Mouse (Mus musculus): ENCODE data around the gene Morc4.

The Morc4 gene

GRCm38 (mm10) chrX:139805918-139806317 lies 65.6 kb downstream of the Morc4 start:
- DNase-seq (ENCODE audit: low read depth) = no peak

- DNase-seq (ENCODE audit: low read depth) = no peak
Observed at GRCm38 (mm10) chrX:139803028-139803427, 68.4 kb downstream of the Morc4 start.

DNA sequence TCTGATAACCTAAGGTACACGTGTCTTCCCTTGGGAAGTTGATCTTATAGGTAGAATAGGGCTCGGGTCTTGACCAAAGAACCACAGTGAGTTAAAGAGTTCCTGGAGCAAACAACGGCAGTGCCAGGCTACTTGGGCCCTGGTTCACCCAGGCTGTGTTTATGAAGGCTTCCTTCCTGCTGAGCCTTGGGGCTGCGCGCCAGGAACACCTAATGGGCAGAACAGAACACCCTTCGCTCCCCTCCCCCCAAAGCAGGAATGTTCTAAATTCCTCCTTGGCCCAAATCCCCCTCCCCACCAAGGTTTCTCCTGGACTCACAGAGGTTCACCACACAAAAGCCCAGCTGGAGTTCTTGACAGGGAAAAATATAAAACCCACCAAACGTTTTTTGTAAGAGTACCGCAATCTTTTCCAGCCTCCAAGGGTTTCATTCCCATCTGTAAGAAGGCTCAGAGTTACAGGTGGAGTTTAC lies 71.0 kb downstream of the Morc4 start, which contains the start of gene Cldn2:
TSS of gene Cldn2 (plus strand) at position 423 of the 473 bp plus-strand sequence.
- DNase-seq (ENCODE audit: low read depth) = no peak

DNA sequence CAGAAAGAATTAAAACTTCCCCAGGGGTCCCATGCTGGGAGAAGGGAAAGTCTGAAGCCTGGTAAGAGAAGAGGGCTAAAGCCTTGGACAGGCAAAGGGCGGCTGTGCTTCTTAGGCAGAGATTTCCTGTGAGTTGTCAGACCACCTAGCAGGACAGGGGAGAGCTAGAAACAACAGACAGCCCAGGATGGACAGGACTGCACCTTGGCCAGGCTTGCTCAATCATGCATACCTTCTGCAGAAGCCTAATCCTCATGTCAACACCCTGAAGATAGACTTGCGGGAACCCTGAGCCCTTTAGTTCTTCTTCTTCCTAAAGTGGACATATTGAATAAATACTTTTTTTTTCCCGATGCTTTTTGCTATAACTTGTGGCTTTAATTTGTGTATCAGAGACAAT lies 71.5 kb downstream of the Morc4 start:
- DNase-seq (ENCODE audit: low read depth) = no peak

DNA sequence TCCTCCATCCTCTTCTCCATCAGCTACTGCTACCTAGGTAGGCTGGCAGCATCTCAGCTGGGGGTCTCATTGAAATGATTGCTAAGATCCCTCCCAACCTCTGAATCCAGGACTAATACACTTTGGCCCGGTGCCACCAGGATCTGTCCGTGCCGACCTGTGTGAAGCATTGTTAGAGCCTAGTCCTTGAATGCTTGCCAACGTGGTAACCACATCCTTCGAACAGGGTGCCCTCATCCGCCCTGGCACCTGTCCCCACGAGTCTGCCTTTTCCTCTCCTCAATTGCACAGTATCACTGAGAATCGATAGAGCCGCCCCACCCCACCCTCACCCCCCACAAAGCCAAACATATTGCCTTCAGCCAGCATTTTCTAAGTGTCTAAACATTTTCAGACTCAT lies 73.6 kb downstream of the Morc4 start:
- DNase-seq (ENCODE audit: low read depth) = peak; percentile 57

DNA sequence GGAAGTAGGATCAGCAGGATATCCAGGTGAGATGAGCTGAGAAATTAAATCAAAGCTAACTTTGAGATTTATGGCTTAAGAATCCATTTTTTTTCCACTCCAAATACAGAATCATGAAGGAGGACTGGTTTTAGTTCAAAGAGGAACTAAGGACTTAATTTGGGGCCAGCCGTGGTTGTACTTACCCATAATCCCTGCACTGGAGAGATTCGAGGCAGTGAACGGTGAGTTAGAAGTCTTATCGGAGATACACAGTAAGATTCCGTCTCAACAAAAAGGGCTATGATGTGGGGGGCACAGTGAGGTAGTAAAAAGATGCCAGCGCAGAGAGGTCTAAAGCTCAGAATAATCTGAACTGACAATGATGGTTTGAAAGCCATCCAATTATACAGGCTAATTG lies 75.4 kb downstream of the Morc4 start:
- no peak for DNase-seq (ENCODE audit: low read depth)

GRCm38 (mm10) chrX:139794072-139794845 lies 77.2 kb downstream of the Morc4 start:
- DNase-seq (ENCODE audit: low read depth) = no peak

- DNase-seq (ENCODE audit: low read depth) = no peak
Observed at GRCm38 (mm10) chrX:139785764-139786163, 85.7 kb downstream of the Morc4 start.

DNA sequence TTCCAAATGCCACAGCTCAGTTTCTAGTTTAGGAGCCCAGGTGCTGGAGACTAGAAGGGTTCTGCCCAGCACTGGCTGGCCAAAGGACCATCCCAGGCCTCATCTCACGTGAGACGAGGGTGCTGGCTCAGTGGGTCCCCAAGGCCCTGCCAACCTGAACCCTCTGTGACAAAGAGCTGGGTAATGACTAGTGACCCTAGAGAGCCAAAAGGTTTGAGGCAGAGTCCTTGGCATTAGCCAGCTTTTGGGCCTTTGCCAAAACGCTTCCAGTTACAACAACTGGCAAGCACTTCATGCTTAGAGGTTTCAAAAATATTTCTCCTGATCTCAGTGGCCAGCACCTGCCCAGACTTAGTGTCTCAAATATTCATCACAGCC lies 88.4 kb downstream of the Morc4 start:
- no peak for DNase-seq (ENCODE audit: low read depth)

DNA sequence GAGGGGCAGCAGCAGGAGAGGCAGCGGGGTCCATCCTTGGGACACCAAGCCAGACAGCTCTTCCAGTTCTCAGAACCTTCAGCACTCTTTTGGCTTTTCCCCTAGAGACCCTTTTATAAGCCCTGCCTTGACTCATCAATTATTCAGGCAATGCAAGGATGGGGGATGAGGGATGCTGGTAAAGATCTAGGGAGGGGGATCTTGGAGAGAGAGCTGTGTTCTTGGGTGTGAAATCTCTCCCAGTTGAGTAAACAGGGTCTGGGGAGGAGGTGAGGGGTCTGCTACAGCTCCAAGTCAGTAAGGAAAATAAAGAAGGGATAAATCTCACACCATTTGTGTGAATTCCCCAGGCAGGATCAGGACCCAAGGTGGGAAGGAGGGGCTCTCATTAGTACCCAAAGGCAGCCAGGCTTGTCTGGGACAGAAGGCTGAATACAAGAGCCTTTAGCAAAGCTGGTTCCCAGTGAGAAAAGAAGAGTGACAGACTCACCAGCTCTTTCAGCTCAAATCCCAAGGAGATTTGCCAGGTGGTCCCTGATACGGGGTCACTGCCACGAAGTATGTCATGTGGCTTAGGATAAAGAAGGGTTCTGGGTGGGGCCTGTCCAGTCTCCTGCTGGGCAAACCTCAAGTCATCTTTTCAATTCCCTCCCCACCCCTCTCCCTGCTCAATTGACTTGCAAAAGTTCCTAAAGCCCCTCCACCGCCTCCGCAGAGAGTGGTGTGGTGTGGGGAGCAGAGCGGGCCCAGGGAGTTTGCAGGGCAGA lies 89.0 kb downstream of the Morc4 start, which contains the start of gene Ripply1:
TSS of gene Ripply1 (minus strand) at position 76 of the 767 bp plus-strand sequence.
- DNase-seq (ENCODE audit: low read depth) = no peak

DNA sequence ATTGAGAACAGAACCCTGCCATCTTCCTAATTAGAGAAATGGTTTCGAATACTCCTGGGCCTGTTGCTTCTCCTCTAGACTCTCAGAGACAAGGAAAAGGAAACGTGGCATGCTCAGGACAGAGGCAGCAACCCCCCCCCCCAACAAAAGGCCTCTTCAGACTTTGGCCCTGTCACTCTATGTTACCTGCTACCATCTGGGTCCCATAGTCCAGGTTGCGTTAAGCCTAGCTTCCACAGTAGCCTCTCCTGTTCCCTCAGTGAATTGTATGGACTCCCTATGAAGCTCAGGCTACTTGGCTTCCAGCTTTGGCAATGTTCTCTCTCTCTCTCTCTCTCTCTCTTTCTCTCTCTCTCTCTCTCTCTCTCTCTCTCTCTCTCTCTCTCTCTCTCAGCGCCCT lies 89.9 kb downstream of the Morc4 start:
- no peak for DNase-seq (ENCODE audit: low read depth)

DNA sequence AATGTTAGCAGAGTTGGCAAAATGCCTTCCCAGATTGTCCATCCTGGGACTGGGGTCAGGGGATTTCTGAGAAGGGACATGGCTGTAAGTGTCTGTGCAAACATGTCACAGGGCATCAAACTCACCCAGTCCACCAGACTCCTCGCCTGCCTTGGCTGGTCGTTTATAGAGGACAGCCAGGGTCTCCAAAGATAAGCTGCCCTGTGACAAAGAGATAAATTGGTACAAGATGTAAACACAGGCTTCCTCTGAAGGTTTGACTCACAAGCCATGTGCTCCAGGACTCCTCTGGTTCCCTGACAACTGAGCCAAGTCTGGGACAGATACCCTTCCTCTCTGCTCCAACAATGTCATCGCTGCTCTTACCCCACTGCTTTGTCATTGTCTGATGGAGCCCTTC lies 90.5 kb downstream of the Morc4 start:
- DNase-seq (ENCODE audit: low read depth) = no peak

DNA sequence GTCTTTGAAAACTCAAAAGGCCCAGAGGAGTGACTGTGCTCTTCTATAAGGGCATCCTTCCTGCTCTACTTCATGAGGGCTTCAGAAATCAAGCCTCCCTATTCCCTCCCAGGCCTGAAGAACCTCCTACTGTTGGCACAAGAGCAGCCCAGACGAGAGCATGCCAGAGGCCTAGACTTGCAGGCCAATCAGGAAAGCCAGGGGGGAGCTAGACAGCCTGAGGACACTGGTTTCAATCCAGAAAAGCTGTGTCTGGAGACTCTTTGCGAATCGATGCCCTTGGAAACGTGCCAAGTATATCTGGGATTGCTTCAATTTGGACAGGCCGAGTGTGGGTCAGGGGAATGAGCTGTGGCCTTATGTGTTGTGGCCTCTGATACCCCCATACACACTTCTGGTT lies 92.1 kb downstream of the Morc4 start:
- no peak for DNase-seq (ENCODE audit: low read depth)

GRCm38 (mm10) chrX:139778886-139779285 lies 92.6 kb downstream of the Morc4 start:
- no peak for DNase-seq (ENCODE audit: low read depth)

DNA sequence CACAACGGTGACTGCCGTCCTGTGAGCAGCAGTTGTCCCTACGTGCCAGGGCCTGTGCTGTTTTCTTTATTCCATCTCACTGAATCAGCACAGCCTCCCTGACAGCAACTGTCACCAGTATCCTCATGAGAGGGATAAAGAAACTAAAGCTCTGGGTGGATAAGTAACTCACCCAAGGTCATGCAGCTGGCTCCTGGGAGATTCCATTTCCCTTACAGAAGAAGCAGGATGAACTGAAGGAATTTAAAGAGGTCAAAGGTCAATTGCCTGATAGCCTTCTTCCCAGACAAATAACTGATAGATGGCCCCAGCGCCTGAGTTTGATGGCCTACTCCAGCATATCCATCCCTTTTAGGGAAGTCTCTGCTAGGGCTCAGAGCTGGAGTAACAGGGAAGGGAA lies 94.1 kb downstream of the Morc4 start:
- DNase-seq (ENCODE audit: low read depth) = no peak

- no peak for DNase-seq (ENCODE audit: low read depth)
Observed at GRCm38 (mm10) chrX:139775084-139775612, 96.3 kb downstream of the Morc4 start.

GRCm38 (mm10) chrX:139774309-139775083 lies 97.0 kb downstream of the Morc4 start:
- DNase-seq (ENCODE audit: low read depth) = peak; percentile 60

All from naive thymus-derived CD4-positive, alpha-beta T cell, adult 2 months (primary cell).